Mouse (Mus musculus): ENCODE measurements around the gene Ccdc177.
"Not testable (repeated sequence)": the region's sequence is repeated elsewhere in the genome, so short reads cannot be mapped to it uniquely, and the experiment has no call there.

Gene Ccdc177

GRCm38 (mm10) chr12:80760396-80760801 lies at the start of gene Ccdc177:
Gene Ccdc177, minus strand, starts transcription at chr12:80760687.
- no peak for DNase-seq (ENCODE audit: low spot score)

- no peak for DNase-seq (ENCODE audit: low spot score)
Measured at GRCm38 (mm10) chr12:80810005-80810404, 49.5 kb upstream of the Ccdc177 start.

GRCm38 (mm10) chr12:80807451-80808085 lies 47.1 kb upstream of the Ccdc177 start:
- DNase-seq (ENCODE audit: low spot score) = no peak

GRCm38 (mm10) chr12:80804861-80805428 lies 44.5 kb upstream of the Ccdc177 start:
- DNase-seq (ENCODE audit: low spot score) = no peak

- DNase-seq (ENCODE audit: low spot score) = peak; percentile 62
Measured at GRCm38 (mm10) chr12:80803924-80804323, 43.4 kb upstream of the Ccdc177 start.

GRCm38 (mm10) chr12:80801443-80801842 lies 41.0 kb upstream of the Ccdc177 start:
- DNase-seq (ENCODE audit: low spot score) = no peak

GRCm38 (mm10) chr12:80800156-80800555 lies 39.7 kb upstream of the Ccdc177 start:
- no peak for DNase-seq (ENCODE audit: low spot score)

- no peak for DNase-seq (ENCODE audit: low spot score)
Measured at GRCm38 (mm10) chr12:80798271-80798670, 37.8 kb upstream of the Ccdc177 start.

- DNase-seq (ENCODE audit: low spot score) = no peak
Measured at GRCm38 (mm10) chr12:80794935-80795785, 34.7 kb upstream of the Ccdc177 start.

GRCm38 (mm10) chr12:80794522-80794921 lies 34.0 kb upstream of the Ccdc177 start:
- no peak for DNase-seq (ENCODE audit: low spot score)

GRCm38 (mm10) chr12:80793535-80793934 lies 33.0 kb upstream of the Ccdc177 start:
- DNase-seq (ENCODE audit: low spot score) = no peak

GRCm38 (mm10) chr12:80792867-80793266 lies 32.4 kb upstream of the Ccdc177 start:
- no peak for DNase-seq (ENCODE audit: low spot score)

- no peak for DNase-seq (ENCODE audit: low spot score)
Measured at GRCm38 (mm10) chr12:80791571-80792444, 31.3 kb upstream of the Ccdc177 start.

GRCm38 (mm10) chr12:80790700-80791570 lies 30.4 kb upstream of the Ccdc177 start:
- DNase-seq (ENCODE audit: low spot score) = no peak

GRCm38 (mm10) chr12:80789849-80790694 lies 29.6 kb upstream of the Ccdc177 start, which contains the start of gene Susd6:
Gene Susd6, plus strand, starts transcription at chr12:80790510.
- peak; percentile 96 for DNase-seq (ENCODE audit: low spot score)

GRCm38 (mm10) chr12:80789276-80789675 lies 28.8 kb upstream of the Ccdc177 start:
- not testable (repeated sequence) for DNase-seq (ENCODE audit: low spot score)

- DNase-seq (ENCODE audit: low spot score) = no peak
Measured at GRCm38 (mm10) chr12:80788188-80788587, 27.7 kb upstream of the Ccdc177 start.

- no peak for DNase-seq (ENCODE audit: low spot score)
Measured at GRCm38 (mm10) chr12:80787604-80788003, 27.1 kb upstream of the Ccdc177 start.

- DNase-seq (ENCODE audit: low spot score) = no peak
Measured at GRCm38 (mm10) chr12:80786591-80786990, 26.1 kb upstream of the Ccdc177 start.

GRCm38 (mm10) chr12:80785597-80785996 lies 25.1 kb upstream of the Ccdc177 start:
- DNase-seq (ENCODE audit: low spot score) = no peak

Data from ovary, adult 18-20 months (tissue).